Mouse (Mus musculus) forebrain, embryonic 14.5 days (tissue): ENCODE data around the gene Rnft2. TPM values are rescaled to one million over a fixed set of nuclear protein-coding genes. Genes with fewer than 3 reads are reported as not detected.

Source experiments
- ATAC-seq: fragments of 200-750 bp; cut with Nextera tagmentation; 2 replicates; pipeline ENCODE4 v1.8.0; 2017; ENCODE audit warnings: mild to moderate bottlenecking, moderate library complexity
- DNase-seq: peaks from one replicate; pipeline ENCODE4 v3.0.0-alpha.2; 2015; ENCODE audit warnings: low spot score
- H3K27ac ChIP-seq: fragments of 300-500 bp; sonication (generic); 2 replicates; pipeline ENCODE4 v1.5.1; 2014; ENCODE audit warnings: low read depth, mild to moderate bottlenecking, control low read depth, low read length, moderate library complexity
- H3K27me3 ChIP-seq: fragments of 300-500 bp; sonication (generic); replicated peaks from 2 replicates; pipeline ENCODE4 v1.6.1; 2014; ENCODE audit warnings: low read length, control low read depth, mixed read lengths; ENCODE audit not compliant: control insufficient read depth, insufficient read depth
- H3K36me3 ChIP-seq: fragments of 300-500 bp; sonication (generic); 2 replicates; pipeline ENCODE4 v1.6.1; 2014; ENCODE audit warnings: low read length, control low read depth; ENCODE audit not compliant: control insufficient read depth, insufficient read depth
- H3K4me1 ChIP-seq: fragments of 300-500 bp; sonication (generic); 2 replicates; pipeline ENCODE4 v1.6.1; 2014; ENCODE audit warnings: antibody characterized with exemption, low read length, control low read depth; ENCODE audit not compliant: control insufficient read depth, insufficient read depth
- H3K4me2 ChIP-seq: fragments of 300-500 bp; sonication (generic); 2 replicates; pipeline ENCODE4 v1.6.1; 2014; ENCODE audit warnings: mild to moderate bottlenecking, control low read depth, low read length
- H3K4me3 ChIP-seq: fragments of 300-500 bp; sonication (generic); 2 replicates; pipeline ENCODE4 v1.5.1; 2014; ENCODE audit warnings: low read depth, low read length, control low read depth
- H3K9ac ChIP-seq: fragments of 300-500 bp; sonication (generic); 2 replicates; pipeline ENCODE4 v1.6.1; 2014; ENCODE audit warnings: mild to moderate bottlenecking, low read length, control low read depth, moderate library complexity
- H3K9me3 ChIP-seq: fragments of 300-500 bp; sonication (generic); replicated peaks from 2 replicates; pipeline ENCODE4 v1.6.1; 2016; ENCODE audit warnings: low read length, control low read depth, mixed read lengths; ENCODE audit not compliant: control insufficient read depth
- WGBS: fragments of 180-500 bp; shearing (Covaris S2); extraction: QIAGEN DNeasy Blood & Tissue Kit; methylation state at CpG from one replicate; pipeline ENCODE4 v1.1.7; 2014; 5-methylcytosine and 5-hydroxymethylcytosine counted together
- polyA plus RNA-seq: library from polyadenylated mRNA; unstranded; fragments of >200 nt; fragmentation: Nextera tagmentation; extraction: Ambion mirVana; gene quantifications from 2 replicates; pipeline ENCODE4 v1.2.1, GENCODE M21; 2014

Rnft2 gene
- 10.7 and 11.3 TPM in 2 replicates for polyA plus RNA-seq

GRCm38 (mm10) chr5:118244606-118245443 is at the start of gene Rnft2, which contains the start of gene 2410131K14Rik:
Gene Rnft2, minus strand, starts transcription at chr5:118245116.
Gene 2410131K14Rik, plus strand, starts transcription at chr5:118245227.
- Histone ChIP-seq H3K36me3 (peaks cover 25% of the 10 kb centered on the region), H3K4me2 (peak within 1 kb of the TSS; percentile 88), H3K4me1 (peaks cover 13% of the 10 kb centered on the region), H3K27ac (peak within 1 kb of the TSS; percentile 79), H3K27me3 (no peaks in the 10 kb centered on the region), H3K9me3 (no peaks in the 10 kb centered on the region), H3K9ac (peak within 1 kb of the TSS; percentile 84), H3K4me3 (peak within 1 kb of the TSS; percentile 69)
- DNase-seq (peak; percentile 99), ATAC-seq (peak; percentile 100)
- WGBS: 1% methylated on average over 68 of the region's 68 CpGs

GRCm38 (mm10) chr5:118294086-118294864 is 49.4 kb upstream of the Rnft2 start:
- Histone ChIP-seq H3K4me1 (peaks cover 6% of the 10 kb centered on the region), H3K27ac (peak overlapping the region; percentile 75), H3K27me3 (no peaks in the 10 kb centered on the region), H3K9ac (no peak overlapping the region), H3K4me2 (peak overlapping the region; percentile 33), H3K9me3 (no peaks in the 10 kb centered on the region), H3K4me3 (no peak overlapping the region), H3K36me3 (no peaks in the 10 kb centered on the region)
- ATAC-seq: peak; percentile 92
- WGBS: 9% methylated on average over 22 of the region's 23 CpGs
- peak; percentile 96 for DNase-seq

GRCm38 (mm10) chr5:118292476-118292875 is 47.6 kb upstream of the Rnft2 start:
- Histone ChIP-seq H3K4me1 (peaks cover 3% of the 10 kb centered on the region), H3K4me2 (no peak overlapping the region), H3K27me3 (no peaks in the 10 kb centered on the region), H3K4me3 (no peak overlapping the region), H3K36me3 (no peaks in the 10 kb centered on the region), H3K9ac (no peak overlapping the region), H3K9me3 (no peaks in the 10 kb centered on the region), H3K27ac (no peak overlapping the region)
- no peak for DNase-seq
- ATAC-seq: no peak
- 50% methylated on average over 4 of the region's 4 CpGs for WGBS

GRCm38 (mm10) chr5:118291453-118291852 is 46.5 kb upstream of the Rnft2 start:
- H3K4me2 ChIP-seq: no peak overlapping the region
- no peak for DNase-seq
- no peaks in the 10 kb centered on the region for H3K36me3 ChIP-seq
- ATAC-seq: no peak
- H3K9me3 ChIP-seq: no peaks in the 10 kb centered on the region
- no peak overlapping the region for H3K4me3 ChIP-seq
- 95% methylated on average over 4 of the region's 4 CpGs for WGBS
- no peaks in the 10 kb centered on the region for H3K27me3 ChIP-seq
- H3K4me1 ChIP-seq: no peaks in the 10 kb centered on the region; the same call in 1 of the 2 replicates
- H3K9ac ChIP-seq: no peak overlapping the region
- H3K27ac ChIP-seq: no peak overlapping the region

GRCm38 (mm10) chr5:118277741-118278495 is 33.0 kb upstream of the Rnft2 start:
- Histone ChIP-seq H3K4me1 (peaks cover 42% of the 10 kb centered on the region), H3K36me3 (no peaks in the 10 kb centered on the region), H3K9ac (no peak overlapping the region), H3K27ac (no peak overlapping the region), H3K4me3 (no peak overlapping the region), H3K27me3 (no peaks in the 10 kb centered on the region), H3K4me2 (no peak overlapping the region), H3K9me3 (no peaks in the 10 kb centered on the region)
- DNase-seq (no peak), ATAC-seq (no peak)
- WGBS: 87% methylated on average over 18 of the region's 18 CpGs

GRCm38 (mm10) chr5:118276711-118277110 is 31.8 kb upstream of the Rnft2 start:
- Histone ChIP-seq H3K4me3 (no peak overlapping the region), H3K27ac (no peak overlapping the region), H3K27me3 (no peaks in the 10 kb centered on the region; the same call in 1 of the 2 replicates), H3K36me3 (no peaks in the 10 kb centered on the region), H3K9me3 (no peaks in the 10 kb centered on the region), H3K4me1 (peaks cover 49% of the 10 kb centered on the region), H3K4me2 (no peak overlapping the region), H3K9ac (no peak overlapping the region)
- no peak for ATAC-seq
- no peak for DNase-seq
- WGBS: 19% methylated on average over 8 of the region's 8 CpGs

GRCm38 (mm10) chr5:118276281-118276680 is 31.4 kb upstream of the Rnft2 start:
- Histone ChIP-seq H3K27me3 (no peaks in the 10 kb centered on the region; the same call in 1 of the 2 replicates), H3K9ac (no peak overlapping the region), H3K36me3 (no peaks in the 10 kb centered on the region), H3K9me3 (no peaks in the 10 kb centered on the region), H3K4me1 (peaks cover 51% of the 10 kb centered on the region), H3K27ac (no peak overlapping the region), H3K4me2 (no peak overlapping the region), H3K4me3 (no peak overlapping the region)
- DNase-seq (no peak), ATAC-seq (no peak)
- WGBS: 32% methylated on average over 7 of the region's 7 CpGs

GRCm38 (mm10) chr5:118274546-118274945 is 29.6 kb upstream of the Rnft2 start:
- H3K4me1 ChIP-seq: peaks cover 51% of the 10 kb centered on the region
- ATAC-seq: peak; percentile 85
- peak overlapping the region; percentile 85 for H3K27ac ChIP-seq
- no peaks in the 10 kb centered on the region for H3K9me3 ChIP-seq
- no peak overlapping the region for H3K4me3 ChIP-seq
- H3K4me2 ChIP-seq: peak overlapping the region; percentile 35
- H3K36me3 ChIP-seq: no peaks in the 10 kb centered on the region
- peak overlapping the region; percentile 43; the same call in 1 of the 2 replicates for H3K9ac ChIP-seq
- peak; percentile 96 for DNase-seq
- no peaks in the 10 kb centered on the region; the same call in 1 of the 2 replicates for H3K27me3 ChIP-seq
- WGBS: 1% methylated on average over 9 of the region's 9 CpGs
